Mouse (Mus musculus) cortical plate, adult 2 months (tissue): ENCODE measurements around the gene 1810062G17Rik.

Experiments
- CTCF ChIP-seq: fragments of 200-500 bp; IDR thresholded peaks from 2 replicates; pipeline ENCODE4 v1.5.1; 2011; ENCODE audit warnings: mild to moderate bottlenecking, control low read depth, low read length; ENCODE audit not compliant: insufficient read depth; ENCODE audit errors: extremely low read depth
- POLR2A ChIP-seq: fragments of 200-500 bp; IDR thresholded peaks from 2 replicates; pipeline ENCODE4 v1.6.1; 2011; ENCODE audit warnings: mild to moderate bottlenecking, low read length, control low read depth; ENCODE audit not compliant: insufficient read depth; ENCODE audit errors: extremely low read depth

DNA sequence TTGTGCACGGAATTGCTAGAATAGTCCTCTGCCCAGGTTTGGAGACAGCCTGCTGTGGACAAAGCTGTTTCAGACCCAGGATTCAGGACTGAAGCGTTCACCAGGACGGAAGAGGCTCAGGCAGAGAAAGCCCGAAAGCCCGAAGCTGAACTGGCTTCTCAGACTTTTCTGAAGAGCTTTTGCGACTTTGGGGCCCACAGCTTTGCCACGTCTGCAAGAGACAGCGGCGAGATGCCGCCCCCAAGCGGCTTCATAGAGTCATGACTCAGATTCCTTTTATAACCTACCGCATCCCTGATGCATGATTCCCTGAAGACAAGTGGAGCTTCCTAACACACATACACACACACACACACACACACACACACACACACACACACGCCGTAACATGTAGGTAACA, 21.0 kb downstream of the 1810062G17Rik start:
- TF ChIP-seq CTCF: peak; percentile 74
- no peak for TF ChIP-seq POLR2A
